Mouse (Mus musculus) skeletal muscle tissue, adult 2 months (tissue): ENCODE results near the gene Pxn.
"Not testable (repeated sequence)": the region's sequence is repeated elsewhere in the genome, so short reads cannot be mapped to it uniquely, and the experiment has no call there.

ENCODE experiments used
- DNase-seq: peaks from one replicate; pipeline ENCODE4 v3.0.0-alpha.2; 2012; ENCODE audit warnings: low read depth, low spot score

Pxn gene

GRCm38 (mm10) chr5:115508859-115509147 is 2.3 kb downstream of the Pxn start:
- peak; percentile 89 for DNase-seq

GRCm38 (mm10) chr5:115509321-115509761 is 2.9 kb downstream of the Pxn start:
- DNase-seq: no peak

- no peak for DNase-seq
Measured at GRCm38 (mm10) chr5:115509790-115510689, 3.6 kb downstream of the Pxn start.

- DNase-seq: no peak
Measured at GRCm38 (mm10) chr5:115512375-115512774, 5.9 kb downstream of the Pxn start.

DNA sequence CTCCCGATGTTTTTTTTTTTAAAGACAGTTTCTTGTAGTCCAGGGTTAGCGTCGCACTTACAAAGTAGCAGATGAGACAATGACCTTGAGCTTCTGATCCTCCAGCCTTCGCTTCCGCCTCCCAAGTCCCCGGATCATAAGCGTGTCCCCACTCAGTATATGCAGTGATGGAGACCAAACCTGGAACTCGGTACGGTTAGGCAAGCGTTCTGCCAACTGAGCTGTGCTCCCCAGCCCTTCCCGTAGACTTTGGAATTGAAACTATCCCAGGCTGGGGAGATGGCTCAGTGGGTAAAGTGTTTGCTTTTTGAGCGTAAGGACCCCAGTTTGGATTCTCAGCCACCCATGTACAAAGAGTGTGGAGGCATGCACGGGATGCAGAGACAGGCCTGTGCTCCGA is 6.8 kb downstream of the Pxn start:
- no peak for DNase-seq

- no peak for DNase-seq
Measured at GRCm38 (mm10) chr5:115513721-115514120, 7.2 kb downstream of the Pxn start.

DNA sequence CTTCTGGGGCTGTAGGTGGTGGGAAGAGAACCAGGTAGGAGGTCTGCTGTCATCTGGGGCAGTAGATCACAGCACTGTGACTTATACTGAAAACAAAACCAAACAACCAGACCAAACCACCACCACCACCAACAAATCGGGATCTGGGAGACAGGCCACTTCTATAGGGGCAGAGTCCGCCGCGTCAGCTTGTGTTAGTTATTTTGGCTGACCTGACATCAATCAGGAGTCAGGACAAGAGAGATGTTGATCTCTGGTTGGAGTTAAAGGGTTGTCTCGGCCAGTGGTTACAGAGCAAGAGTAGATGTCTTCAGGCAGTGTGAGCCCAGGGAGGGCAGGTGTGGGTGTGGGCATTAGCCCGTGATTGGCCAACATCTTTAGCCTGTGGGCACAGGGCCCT is 7.9 kb downstream of the Pxn start:
- DNase-seq: no peak

DNA sequence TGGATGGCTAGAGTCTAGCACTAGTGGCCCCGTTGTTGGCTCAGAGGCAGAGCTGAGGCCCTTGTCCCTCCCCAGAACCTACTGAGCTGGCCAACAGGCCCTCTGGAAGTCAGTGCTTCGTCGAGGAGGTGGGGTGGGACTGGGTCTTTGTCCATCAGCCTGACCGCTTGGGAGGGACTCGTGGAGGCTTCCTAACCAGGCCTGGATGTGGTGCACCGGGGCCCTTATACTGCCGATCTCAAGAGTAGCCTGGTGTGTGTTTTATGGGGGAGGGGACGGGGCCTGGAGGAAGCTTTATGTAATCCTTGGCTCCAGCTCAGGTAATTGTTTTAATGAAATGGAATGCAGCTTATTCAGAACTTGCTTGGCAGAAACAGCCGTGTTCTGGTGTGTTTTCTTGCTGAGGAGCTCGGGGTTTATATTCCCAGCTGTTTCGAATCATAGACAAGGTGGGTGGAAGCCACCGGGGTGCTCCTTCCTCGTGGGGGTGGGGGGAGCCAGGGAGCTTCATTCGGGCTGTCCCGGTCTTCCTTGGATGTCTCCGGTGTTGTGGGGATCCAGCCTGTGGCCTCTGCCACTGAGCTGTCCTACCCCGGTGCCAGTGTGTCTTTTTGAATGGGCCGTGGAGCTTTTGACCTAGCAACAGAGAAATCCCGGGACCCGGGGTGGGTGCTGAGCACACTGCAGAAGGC is 8.6 kb downstream of the Pxn start:
- DNase-seq: peak; percentile 79

DNA sequence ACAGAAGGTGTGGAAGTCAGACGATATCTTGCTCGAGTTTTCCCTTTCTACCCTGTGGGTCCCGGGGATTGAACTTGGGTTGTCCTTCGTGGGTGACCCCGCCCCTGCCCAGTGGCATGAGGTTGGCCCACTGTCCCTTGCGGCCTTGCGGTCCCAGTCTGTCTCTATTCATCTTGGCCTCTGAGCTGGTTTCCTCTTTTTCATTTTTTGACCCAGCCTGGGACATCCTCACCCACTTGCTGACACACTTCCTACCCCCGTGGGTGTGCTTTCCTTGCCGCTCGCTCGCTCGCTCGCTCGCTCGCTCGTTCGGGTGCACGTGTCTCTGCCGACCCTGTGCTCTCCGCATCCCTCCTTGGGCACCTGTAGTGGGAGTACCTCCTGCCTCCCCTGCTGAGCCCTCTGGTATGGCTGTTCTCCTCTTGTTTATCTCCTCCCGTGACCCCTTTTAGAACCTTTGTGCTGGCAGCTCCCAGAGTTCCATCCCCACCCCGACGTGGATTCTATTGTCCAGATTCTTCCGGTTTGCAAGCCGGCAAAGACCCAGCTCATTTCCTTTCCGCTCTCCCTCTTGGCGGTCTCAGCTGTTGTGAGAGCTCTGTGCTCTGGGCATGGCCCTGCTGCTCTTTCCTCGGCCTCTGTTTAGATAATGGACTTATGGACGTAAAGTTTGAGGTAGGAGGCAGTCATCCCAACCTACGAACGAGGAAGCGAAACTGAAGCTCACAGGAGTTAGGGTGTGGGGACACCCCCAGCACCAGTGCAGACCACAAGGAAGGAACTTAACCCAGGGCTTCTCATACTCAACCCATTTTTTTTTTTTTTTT is 9.8 kb downstream of the Pxn start:
- no peak for DNase-seq

GRCm38 (mm10) chr5:115516908-115517307 is 10.4 kb downstream of the Pxn start:
- no peak for DNase-seq

DNA sequence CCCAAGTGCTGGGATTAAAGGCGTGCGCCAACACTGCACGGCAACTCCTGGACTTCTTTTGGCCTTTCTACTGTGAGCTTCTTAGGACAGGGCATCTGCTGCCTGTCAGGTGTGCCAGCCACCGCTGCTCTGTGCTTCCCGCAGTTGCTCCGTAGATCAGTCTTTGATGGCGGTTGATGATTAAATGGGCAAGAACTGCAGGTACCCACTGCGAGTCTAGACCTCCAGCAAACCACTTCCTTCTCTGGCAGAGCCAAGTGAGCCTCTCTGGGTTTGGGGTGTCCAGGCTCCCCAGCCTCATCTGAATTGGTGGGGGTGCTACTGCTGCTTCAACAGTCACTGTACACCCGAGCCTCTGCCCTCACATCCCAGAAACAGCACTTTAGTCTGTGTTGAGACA is 11.0 kb downstream of the Pxn start:
- no peak for DNase-seq

- not testable (repeated sequence) for DNase-seq
Measured at GRCm38 (mm10) chr5:115518214-115518613, 11.7 kb downstream of the Pxn start.

GRCm38 (mm10) chr5:115520325-115520869 is 13.9 kb downstream of the Pxn start:
- DNase-seq: no peak

DNA sequence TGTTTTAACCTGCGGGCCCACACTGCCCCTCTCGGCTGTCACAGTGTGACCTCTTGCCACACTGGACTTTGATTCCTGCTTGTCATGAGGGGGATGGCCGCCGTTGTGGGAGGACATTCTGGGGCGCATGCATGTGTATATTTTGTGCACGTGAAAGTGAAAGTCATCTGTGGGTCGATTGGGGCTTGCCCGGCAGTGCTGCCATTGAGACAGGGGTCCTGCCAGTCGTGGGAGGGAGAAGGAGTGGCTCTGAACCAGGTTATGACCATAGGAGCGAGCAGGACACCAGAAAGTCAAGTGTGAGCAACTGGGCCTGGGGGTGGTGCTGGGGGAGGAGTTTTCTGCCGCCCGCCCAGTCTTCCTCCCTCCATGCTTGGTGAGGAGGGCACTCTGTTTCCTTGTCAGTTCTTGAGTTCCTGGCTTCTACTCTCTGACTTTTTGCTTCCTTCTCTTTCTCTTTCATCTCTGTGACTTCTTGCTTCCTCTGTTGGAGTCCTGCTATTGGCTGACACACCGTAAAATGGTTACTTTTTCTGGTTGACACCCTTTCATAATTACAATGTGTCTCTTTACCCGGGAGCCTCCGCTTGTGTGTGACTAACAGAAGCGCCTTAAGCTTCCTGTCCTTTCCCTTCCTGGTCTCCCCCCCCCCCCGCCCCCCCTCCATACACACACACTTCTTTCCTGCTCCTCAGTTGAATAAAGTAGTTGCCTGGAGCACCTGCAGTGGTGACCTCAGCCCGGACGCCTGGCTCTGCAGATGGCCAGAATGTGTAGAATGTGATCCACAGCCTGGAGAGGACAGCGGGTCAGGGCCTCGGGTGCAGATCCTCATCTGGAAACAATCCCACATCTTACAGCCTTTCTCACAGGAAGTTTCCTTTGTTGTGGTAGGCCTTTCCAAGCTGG is 15.3 kb downstream of the Pxn start:
- DNase-seq: no peak

DNA sequence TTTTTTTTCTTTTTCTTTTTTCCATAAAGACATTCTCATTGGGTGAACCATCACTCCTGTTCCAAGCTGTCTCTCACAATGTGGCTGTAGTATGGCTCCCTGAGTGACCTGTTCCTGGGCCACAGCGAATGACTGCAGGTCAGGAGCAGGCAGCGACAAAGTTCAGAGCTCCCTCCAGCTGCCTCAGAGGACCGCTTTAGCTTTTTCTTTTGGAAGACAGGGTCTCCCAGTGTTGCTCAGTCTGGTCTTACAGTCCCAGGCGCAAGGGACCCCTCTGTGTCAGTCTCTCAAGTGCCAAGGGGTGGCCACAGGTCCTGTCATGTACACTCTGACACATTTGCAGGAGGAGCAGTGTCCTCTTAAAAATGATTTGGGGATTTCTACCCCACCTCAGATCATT is 16.1 kb downstream of the Pxn start:
- no peak for DNase-seq

DNA sequence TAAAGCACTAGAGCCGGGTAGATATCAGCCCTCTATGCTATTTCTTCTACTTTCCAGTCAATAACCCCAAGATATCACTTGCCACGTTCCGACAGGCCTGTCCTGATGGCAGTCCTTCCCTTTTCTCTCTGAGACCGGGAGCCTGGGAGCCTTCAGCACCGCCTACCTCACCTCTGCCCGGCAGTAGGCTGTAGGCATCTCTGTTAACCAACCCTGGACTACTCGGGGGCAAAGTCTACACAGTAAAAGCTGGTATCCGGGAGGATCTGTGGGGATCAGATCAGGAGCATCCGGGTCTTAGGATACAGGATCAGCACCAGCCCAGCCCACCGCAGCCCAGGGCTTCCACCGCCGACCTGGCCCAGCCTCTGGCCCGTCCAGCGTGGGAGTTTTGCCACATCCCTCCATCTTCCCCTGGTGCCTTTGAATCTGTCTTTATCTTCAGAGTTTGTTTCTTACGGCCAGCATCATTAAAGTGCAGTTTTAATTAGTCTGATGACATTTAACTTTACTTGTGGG is 16.6 kb downstream of the Pxn start:
- no peak for DNase-seq

- no peak for DNase-seq
Measured at GRCm38 (mm10) chr5:115523971-115524370, 17.5 kb downstream of the Pxn start.

- no peak for DNase-seq
Measured at GRCm38 (mm10) chr5:115524471-115524870, 18.0 kb downstream of the Pxn start.

DNA sequence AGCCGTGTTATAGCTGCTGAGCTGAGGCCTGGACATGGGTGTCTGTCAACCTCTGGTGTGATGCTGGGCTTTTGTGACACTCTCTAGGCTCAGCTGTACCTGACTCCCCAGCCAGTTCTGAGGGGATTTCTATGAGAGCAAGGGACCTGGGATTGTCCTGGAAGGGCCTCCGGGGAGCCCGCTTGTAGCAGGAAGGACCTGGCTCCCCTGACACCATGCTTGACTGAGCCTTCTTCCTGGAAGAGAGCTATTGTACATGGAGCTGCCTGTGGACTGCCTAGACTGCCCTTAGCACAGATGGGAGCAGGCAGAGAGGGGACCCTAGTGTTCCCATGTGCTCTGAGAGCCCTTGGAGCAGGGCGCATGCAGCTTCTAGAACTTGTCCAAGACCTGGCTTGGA is 18.9 kb downstream of the Pxn start:
- no peak for DNase-seq

GRCm38 (mm10) chr5:115525943-115526342 is 19.5 kb downstream of the Pxn start:
- DNase-seq: no peak
